Mouse (Mus musculus) macrophage (primary cell): Measurements from ENCODE around the gene Idh3b. TPM values are rescaled to one million over a fixed set of nuclear protein-coding genes. Genes with fewer than 3 reads are reported as not detected.

Experiments
- H3K27ac ChIP-seq: fragments of 350-480 bp; formaldehyde crosslinking; 2 replicates; pipeline ENCODE4 v1.9.0; 2021
- H3K36me3 ChIP-seq: fragments of 350-480 bp; formaldehyde crosslinking; 2 replicates; pipeline ENCODE4 v1.9.0; 2021; ENCODE audit errors: inconsistent target
- H3K4me3 ChIP-seq: fragments of 350-480 bp; formaldehyde crosslinking; 2 replicates; pipeline ENCODE4 v1.9.0; 2021; ENCODE audit errors: inconsistent target
- H3K79me2 ChIP-seq: fragments of 350-480 bp; formaldehyde crosslinking; 2 replicates; pipeline ENCODE4 v1.9.0; 2021; ENCODE audit errors: inconsistent target
- WGBS: methylation state at CpG from one replicate; pipeline ENCODE4 v1.1.7; 2026; ENCODE audit warnings: inconsistent platforms; ENCODE audit not compliant: missing documents; 5-methylcytosine and 5-hydroxymethylcytosine counted together
- polyA plus RNA-seq: library from polyadenylated mRNA; stranded (reverse); fragments of 250-400 nt; gene quantifications from 3 replicates; pipeline ENCODE4 v1.2.4, GENCODE M21; 2018; ENCODE audit warnings: inconsistent platforms

The Idh3b gene
- polyA plus RNA-seq, 1 experiment from 2014 or later = 120 TPM

DNA sequence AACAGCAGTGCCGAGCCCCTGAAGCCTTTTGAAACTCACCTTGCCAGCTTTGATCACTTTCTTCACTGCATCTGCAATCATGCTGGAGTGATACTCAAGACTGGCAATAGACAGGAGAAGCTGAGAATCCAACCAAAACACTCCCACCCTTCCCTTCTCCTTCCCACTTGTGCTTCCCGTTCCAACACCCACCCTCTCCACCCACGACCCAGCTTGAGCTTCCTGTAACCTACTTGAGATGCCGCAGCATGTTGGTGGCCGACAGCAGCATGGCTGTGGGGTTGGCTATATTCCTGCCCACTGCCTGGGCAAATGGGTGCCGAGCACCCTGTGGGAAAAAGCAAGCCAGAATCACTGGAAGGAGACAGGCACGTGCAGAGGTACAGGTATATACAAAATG, 4.1 kb downstream of the Idh3b start:
- Histone ChIP-seq H3K27ac (no peak overlapping the region), H3K79me2 (peaks cover 37% of the 10 kb centered on the region), H3K36me3 (peaks cover 52% of the 10 kb centered on the region), H3K4me3 (no peak overlapping the region)
- 72% methylated on average over 7 of the region's 7 CpGs for WGBS

DNA sequence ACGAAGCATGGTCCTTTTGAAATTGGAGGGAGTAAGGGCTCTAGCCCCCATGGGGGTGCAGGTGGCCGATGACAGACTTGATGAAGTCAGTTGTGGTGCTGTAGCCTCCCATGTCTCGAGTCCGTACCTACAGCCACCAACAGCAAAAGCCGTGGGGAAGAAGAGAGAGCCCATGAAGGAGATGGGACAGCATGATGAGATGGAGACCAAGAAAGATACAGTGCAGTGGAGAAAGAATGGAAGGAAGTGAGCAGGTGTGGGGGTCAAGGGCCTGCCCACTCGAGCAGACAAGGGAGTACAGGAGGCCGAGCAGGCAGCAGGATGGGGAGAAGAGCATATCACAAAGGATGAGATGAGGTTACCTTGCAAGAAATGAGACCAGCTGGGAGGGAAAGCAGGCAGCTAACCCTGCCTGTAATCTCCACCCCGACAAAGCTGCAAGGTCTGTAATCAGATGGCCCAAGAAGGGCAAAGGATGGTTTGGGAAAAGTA, 4.7 kb downstream of the Idh3b start:
- peaks cover 43% of the 10 kb centered on the region for H3K79me2 ChIP-seq
- no peak overlapping the region for H3K27ac ChIP-seq
- WGBS = 74% methylated on average over 8 of the region's 8 CpGs
- peaks cover 52% of the 10 kb centered on the region for H3K36me3 ChIP-seq
- no peak overlapping the region for H3K4me3 ChIP-seq

DNA sequence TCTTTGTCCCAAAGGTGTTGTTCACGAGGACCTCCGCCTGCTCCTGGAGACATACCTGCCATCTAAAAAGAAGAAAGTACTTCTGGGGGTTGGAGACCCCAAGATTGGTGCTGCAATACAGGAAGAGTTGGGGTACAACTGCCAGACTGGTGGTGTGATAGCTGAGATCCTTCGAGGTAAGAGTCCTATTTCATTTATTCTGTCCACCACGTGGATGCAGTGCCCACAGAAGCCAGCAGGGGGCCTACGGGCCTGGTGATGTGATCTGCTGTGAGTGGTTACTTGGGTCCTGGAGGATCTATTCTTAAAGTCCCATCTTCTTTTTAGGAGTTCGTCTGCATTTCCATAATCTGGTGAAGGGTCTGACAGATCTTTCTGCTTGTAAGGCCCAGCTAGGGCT, 8.7 kb downstream of the Idh3b start:
- 47% methylated on average over 6 of the region's 6 CpGs for WGBS
- Histone ChIP-seq H3K27ac (no peak overlapping the region), H3K79me2 (peaks cover 29% of the 10 kb centered on the region), H3K4me3 (peak overlapping the region; percentile 76; the same call in 1 of the 2 replicates), H3K36me3 (peaks cover 41% of the 10 kb centered on the region)

DNA sequence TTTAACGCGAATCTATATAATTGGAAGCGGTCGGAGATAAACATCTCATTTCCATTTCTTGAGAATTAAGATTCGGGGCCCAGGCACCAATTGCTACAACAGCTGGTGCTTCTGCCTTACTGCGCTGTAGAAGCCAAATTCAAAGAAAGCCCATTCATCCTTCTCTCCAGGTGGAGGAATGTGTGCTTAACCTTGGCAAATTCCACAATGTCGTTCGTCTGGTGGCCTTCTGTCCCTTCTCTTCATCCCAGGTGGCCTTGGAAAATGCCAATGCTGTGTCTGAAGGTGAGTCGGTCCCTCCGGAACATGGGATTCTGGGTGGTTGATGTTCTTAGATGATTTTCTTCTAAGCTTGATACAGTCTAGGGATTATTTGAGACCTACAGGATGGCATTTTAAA, 9.5 kb downstream of the Idh3b start:
- 6% methylated on average over 10 of the region's 10 CpGs for WGBS
- H3K79me2 ChIP-seq = peaks cover 29% of the 10 kb centered on the region
- peaks cover 33% of the 10 kb centered on the region for H3K36me3 ChIP-seq
- peak overlapping the region; percentile 31; the same call in 1 of the 2 replicates for H3K27ac ChIP-seq
- peak overlapping the region; percentile 76 for H3K4me3 ChIP-seq

DNA sequence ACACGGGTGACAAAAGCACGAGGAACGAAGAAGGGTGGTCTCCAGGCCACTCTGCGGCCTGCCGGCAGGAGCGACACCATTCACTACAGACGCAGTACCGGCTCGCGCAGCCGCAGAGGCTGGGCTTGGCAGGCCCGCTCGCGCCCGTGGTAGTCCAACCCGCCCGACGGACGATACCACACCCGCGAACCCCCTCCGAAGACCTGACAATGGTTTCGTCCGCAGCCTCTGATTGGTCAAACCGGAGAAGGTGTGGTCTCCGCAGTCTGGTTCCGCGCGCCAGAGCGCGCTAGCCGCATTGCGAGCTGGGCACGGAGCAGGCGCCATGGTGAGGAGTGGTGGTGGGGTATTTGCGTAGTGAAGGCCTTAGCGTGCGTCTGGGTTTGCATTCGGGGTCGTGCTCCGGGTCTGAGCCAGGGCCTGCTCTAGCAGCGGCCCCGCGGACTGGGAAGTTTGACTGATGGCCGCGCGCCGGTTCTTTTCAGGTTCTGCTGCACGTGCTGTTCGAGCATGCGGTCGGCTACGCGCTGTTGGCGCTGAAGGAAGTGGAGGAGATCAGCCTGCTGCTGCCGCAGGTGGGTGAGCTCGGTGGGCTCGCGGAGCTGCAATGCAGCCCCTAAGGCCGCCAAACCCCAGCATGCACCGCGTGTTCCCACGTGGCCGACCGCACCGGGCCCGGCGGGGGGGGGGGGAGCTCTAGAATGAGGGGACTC, 10.0 kb downstream of the Idh3b start, which contains the start of gene Nop56:
Gene Nop56 (plus strand): TSS at position 282 of the 713 bp plus-strand sequence.
- peaks cover 29% of the 10 kb centered on the region for H3K79me2 ChIP-seq
- peak within 1 kb of the TSS; percentile 80 for H3K27ac ChIP-seq
- H3K36me3 ChIP-seq = peaks cover 28% of the 10 kb centered on the region
- peak within 1 kb of the TSS; percentile 76 for H3K4me3 ChIP-seq
- WGBS = 1% methylated on average over 68 of the region's 68 CpGs

DNA sequence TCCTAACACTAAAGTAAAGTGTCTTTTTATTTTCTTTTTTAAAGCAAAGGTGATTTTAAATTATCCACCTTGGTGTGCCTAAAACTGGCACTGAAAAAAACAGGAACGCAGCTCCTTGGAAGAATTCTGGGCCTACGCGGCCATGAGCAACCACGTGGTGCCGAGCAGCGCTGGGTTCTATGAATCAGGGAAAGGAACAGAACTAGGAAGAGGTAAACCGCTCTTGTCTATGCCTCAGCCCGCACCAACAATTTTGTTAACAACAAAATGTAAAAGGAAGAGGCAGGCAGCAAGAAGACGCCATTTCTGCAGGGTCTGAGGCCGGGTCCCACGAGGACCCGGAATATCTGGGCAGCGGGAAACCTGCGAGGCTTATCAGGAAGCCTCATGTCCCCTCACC, 10.6 kb downstream of the Idh3b start:
- peaks cover 26% of the 10 kb centered on the region for H3K36me3 ChIP-seq
- WGBS = 0% methylated on average over 14 of the region's 14 CpGs
- H3K4me3 ChIP-seq = peak overlapping the region; percentile 76
- H3K27ac ChIP-seq = peak overlapping the region; percentile 80
- H3K79me2 ChIP-seq = peaks cover 29% of the 10 kb centered on the region

DNA sequence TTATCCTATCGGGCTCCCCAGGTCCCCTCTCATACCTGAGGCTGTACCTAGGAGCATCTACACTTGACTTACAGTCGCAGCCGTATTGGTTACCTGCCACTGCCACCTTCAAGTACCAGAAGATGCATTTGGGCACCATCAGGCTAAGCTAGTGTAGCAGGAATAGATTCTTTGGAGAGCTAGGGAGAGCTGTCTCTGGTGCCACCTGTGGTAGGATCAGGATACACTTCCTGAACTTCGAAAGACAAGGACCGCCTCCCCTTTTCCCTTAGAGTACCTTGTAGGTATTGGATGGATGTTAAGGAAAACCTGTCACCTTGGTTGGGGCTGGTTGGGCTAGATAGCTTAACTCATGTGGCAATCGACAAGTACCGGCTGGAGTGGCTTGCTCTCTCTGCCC, 16.3 kb downstream of the Idh3b start:
- 81% methylated on average over 7 of the region's 7 CpGs for WGBS
- H3K79me2 ChIP-seq = no peaks in the 10 kb centered on the region
- H3K27ac ChIP-seq = no peak overlapping the region
- no peaks in the 10 kb centered on the region for H3K36me3 ChIP-seq
- H3K4me3 ChIP-seq = no peak overlapping the region

DNA sequence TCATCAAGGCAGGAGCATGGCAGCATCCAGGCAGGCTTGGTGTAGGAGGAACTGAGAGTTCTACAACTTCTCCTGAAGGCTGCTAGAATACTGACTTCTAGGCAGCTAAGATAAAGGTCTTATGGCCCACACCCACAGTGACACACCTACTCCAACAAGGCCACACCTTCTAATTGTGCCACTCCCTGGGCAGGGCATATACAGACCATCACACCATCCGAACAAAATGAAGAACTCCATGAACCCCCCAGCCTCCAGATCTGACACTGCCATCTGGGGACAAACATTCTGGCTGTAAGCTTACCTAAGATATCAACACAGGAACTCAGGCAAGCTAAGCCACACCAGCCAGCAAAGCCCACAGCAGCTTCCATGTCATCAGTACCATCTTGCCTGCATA, 18.8 kb downstream of the Idh3b start:
- Histone ChIP-seq H3K27ac (no peak overlapping the region), H3K79me2 (no peaks in the 10 kb centered on the region), H3K36me3 (no peaks in the 10 kb centered on the region), H3K4me3 (no peak overlapping the region)
- WGBS = 38% methylated on average over 1 of the region's 1 CpGs

DNA sequence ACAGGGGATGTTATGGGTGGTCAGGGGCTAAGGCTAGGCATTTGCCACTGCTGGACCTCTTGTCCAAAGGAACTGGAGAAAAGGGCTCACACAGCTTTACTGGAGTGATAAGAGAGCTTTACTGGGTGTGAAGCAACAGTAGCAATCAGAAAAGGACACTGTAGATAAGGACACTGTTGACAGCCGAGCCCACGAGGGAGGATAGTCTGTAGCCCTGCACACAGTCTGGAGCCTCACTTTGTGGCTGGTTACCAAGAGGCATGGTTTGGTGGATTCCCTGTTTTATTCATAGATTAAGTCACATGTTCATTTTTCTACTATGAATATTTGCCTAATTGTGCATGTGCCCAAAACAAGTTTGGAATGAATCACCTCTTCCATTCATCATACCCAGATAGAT, 21.9 kb downstream of the Idh3b start:
- H3K79me2 ChIP-seq = no peaks in the 10 kb centered on the region
- H3K36me3 ChIP-seq = no peaks in the 10 kb centered on the region
- whole genome bisulfite sequencing = 76% methylated on average over 2 of the region's 2 CpGs
- no peak overlapping the region for H3K27ac ChIP-seq
- H3K4me3 ChIP-seq = no peak overlapping the region

DNA sequence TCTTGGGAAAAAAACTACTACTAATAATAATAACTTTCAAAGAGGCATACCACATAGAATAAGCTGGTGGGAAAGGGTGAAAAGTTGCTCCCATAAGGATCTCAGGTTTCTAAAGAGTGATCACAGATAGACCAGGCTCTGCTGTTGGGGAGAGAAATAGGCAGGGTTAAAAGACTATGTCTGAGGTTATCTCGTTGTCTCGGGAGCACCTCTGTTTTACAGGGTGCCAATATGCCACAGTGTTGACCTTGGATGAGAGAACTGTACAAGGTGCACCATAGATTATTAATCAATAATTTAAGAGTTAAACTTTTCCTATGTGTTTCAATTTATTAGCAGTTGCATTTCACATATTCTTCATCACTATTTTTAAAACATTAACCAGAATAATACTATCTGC, 22.4 kb downstream of the Idh3b start:
- Histone ChIP-seq H3K4me3 (no peak overlapping the region), H3K36me3 (no peaks in the 10 kb centered on the region), H3K79me2 (no peaks in the 10 kb centered on the region), H3K27ac (no peak overlapping the region)
- WGBS = 89% methylated on average over 2 of the region's 2 CpGs

DNA sequence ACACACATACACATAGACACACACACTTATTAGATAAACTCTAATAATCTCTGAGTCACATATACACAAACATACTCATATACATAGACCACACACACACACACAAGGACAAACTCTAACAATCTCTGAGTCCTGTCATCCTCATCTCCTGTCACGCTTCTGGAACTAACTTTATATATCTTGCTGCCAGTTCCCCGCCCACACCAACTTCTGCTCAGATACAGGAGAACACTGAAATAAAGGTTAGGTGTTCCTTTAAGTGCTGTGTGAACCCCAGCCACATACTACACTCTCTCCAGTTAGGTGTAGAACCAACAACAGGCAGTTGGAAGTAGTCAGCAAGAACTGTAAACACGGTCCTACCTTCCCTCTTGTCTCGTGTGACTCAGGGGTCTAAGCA, 23.5 kb downstream of the Idh3b start:
- WGBS = 81% methylated on average over 4 of the region's 4 CpGs
- Histone ChIP-seq H3K79me2 (no peaks in the 10 kb centered on the region), H3K27ac (no peak overlapping the region), H3K4me3 (no peak overlapping the region), H3K36me3 (no peaks in the 10 kb centered on the region)

DNA sequence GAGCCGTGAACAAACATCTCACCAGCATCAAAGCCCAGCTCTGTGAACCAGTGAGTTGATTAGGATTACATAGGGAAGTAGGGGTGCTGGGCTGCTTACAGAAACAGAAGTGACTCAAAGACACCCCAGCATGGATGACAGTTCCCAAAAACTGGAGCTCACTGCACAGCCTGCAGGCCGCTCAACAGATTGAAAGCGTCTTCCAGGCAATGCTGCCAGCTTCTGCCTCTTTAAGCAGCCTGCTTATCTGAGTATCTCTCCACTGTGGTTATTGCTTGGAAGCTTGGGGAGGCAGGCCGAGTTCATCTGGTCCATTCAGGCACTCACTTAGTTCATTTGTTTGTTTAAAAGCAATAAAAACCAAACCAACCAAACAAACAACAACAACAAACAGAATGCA, 27.6 kb downstream of the Idh3b start:
- WGBS = 80% methylated on average over 4 of the region's 4 CpGs
- Histone ChIP-seq H3K36me3 (no peaks in the 10 kb centered on the region), H3K79me2 (no peaks in the 10 kb centered on the region), H3K27ac (no peak overlapping the region), H3K4me3 (no peak overlapping the region)

DNA sequence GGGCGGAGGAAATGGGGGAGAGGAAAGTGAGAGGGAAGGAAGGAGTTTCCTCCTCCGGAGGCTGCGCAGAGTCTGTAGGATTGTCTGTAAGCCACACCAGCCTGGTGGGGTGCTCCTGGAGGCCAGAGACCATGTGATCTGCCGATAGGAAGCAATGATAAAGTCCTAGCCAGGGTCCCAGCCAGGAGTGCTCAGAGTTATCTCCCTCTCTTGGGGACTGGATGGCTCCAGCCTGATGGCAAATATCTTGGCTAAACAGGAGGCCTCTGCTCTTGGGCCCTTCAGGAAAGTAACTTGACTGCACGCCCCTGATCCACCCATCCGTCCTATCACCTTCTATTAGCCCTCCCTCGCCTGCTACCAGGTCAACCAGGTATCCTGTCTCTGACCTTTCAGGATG, 36.1 kb downstream of the Idh3b start:
- Histone ChIP-seq H3K79me2 (no peaks in the 10 kb centered on the region), H3K4me3 (no peak overlapping the region), H3K27ac (no peak overlapping the region), H3K36me3 (no peaks in the 10 kb centered on the region)
- WGBS = 76% methylated on average over 7 of the region's 7 CpGs

DNA sequence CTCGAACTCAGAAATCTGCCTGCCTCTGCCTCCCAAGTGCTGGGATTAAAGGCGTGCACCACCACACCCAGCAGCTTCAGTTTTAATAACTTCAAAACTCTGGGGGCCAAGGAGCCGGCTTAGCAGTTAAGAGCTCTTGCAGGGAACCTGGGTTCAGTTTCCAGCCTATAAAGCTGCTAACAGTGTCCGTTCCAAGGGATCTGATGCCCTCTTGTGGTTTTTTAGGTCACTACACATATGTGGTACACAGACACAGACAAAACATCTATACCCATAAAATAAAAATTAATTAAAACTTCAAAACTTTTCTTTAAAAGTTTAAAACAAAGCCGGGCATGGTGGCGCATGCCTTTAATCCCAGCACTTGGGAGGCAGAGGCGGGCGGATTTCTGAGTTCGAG, 37.4 kb downstream of the Idh3b start:
- Histone ChIP-seq H3K79me2 (no peaks in the 10 kb centered on the region), H3K36me3 (no peaks in the 10 kb centered on the region), H3K27ac (no peak overlapping the region), H3K4me3 (no peak overlapping the region)
- 39% methylated on average over 6 of the region's 9 CpGs for WGBS
